Mouse (Mus musculus) midbrain, postnatal 0 days (tissue): ENCODE data around the gene Olfr1328. TPM values are rescaled to one million over a fixed set of nuclear protein-coding genes. Genes with fewer than 3 reads are reported as not detected.

Experiments
- ATAC-seq: fragments of 200-750 bp; cut with Nextera tagmentation; 2 replicates; pipeline ENCODE4 v1.8.0; 2017; ENCODE audit warnings: moderate number of reproducible peaks, mild to moderate bottlenecking, moderate TSS enrichment, moderate library complexity; ENCODE audit not compliant: low FRiP score
- DNase-seq: peaks from one replicate; pipeline ENCODE4 v3.0.0-alpha.2; 2015; ENCODE audit warnings: low spot score
- H3K27ac ChIP-seq: fragments of 300-500 bp; sonication (generic); 2 replicates; pipeline ENCODE4 v1.5.1; 2014; ENCODE audit warnings: low read depth, mild to moderate bottlenecking, low read length, mixed read lengths
- H3K27me3 ChIP-seq: fragments of 300-500 bp; sonication (generic); 2 replicates; pipeline ENCODE4 v1.6.1; 2014; ENCODE audit warnings: low read length, control low read depth, mixed read lengths; ENCODE audit not compliant: insufficient read depth
- H3K36me3 ChIP-seq: fragments of 300-500 bp; sonication (generic); 2 replicates; pipeline ENCODE4 v1.6.1; 2014; ENCODE audit warnings: low read length, control low read depth, mixed read lengths; ENCODE audit not compliant: insufficient read depth
- H3K4me1 ChIP-seq: fragments of 300-500 bp; sonication (generic); 2 replicates; pipeline ENCODE4 v1.6.1; 2014; ENCODE audit warnings: mild to moderate bottlenecking, control low read depth, antibody characterized with exemption, low read length, mixed read lengths; ENCODE audit not compliant: insufficient read depth
- H3K4me2 ChIP-seq: fragments of 300-500 bp; sonication (generic); 2 replicates; pipeline ENCODE4 v1.6.1; 2014; ENCODE audit warnings: low read depth, mild to moderate bottlenecking, low read length, mixed read lengths; ENCODE audit not compliant: poor library complexity, severe bottlenecking
- H3K4me3 ChIP-seq: fragments of 300-500 bp; sonication (generic); 2 replicates; pipeline ENCODE4 v1.5.1; 2014; ENCODE audit warnings: low read depth, mild to moderate bottlenecking, low read length, moderate library complexity
- H3K9ac ChIP-seq: fragments of 300-500 bp; sonication (generic); replicated peaks from 2 replicates; pipeline ENCODE4 v1.6.1; 2014; ENCODE audit warnings: mild to moderate bottlenecking, low read length, moderate library complexity, mixed read lengths; ENCODE audit not compliant: poor library complexity, severe bottlenecking
- H3K9me3 ChIP-seq: fragments of 300-500 bp; sonication (generic); 2 replicates; pipeline ENCODE4 v1.6.1; 2016; ENCODE audit warnings: low read length, control low read depth
- CTCF ChIP-seq: IDR thresholded peaks from 2 replicates; pipeline ENCODE4 v1.5.1; 2016; ENCODE audit warnings: antibody characterized with exemption, mild to moderate bottlenecking
- WGBS: fragments of 180-500 bp; shearing (Covaris S2); extraction: QIAGEN DNeasy Blood & Tissue Kit; methylation state at CpG from one replicate; pipeline ENCODE4 v1.1.7; 2014; 5-methylcytosine and 5-hydroxymethylcytosine counted together
- polyA plus RNA-seq: library from polyadenylated mRNA; unstranded; fragments of >200 nt; fragmentation: Nextera tagmentation; extraction: Ambion mirVana; gene quantifications from 2 replicates; pipeline ENCODE4 v1.2.1, GENCODE M21; 2015
- total RNA-seq: library from RNA; depleted of rRNA; stranded (reverse); fragments of >200 nt; gene quantifications from 2 replicates; pipeline ENCODE4 v1.2.3, GENCODE M21; 2014; rRNA removed

The Olfr1328 gene
- total and polyA plus RNA-seq, 2 experiments from 2014 or later = not detected

- H3K4me2 ChIP-seq = no peak overlapping the region
- H3K27me3 ChIP-seq = no peaks in the 10 kb centered on the region
- H3K9ac ChIP-seq = no peak overlapping the region
- no peaks in the 10 kb centered on the region for H3K36me3 ChIP-seq
- no peaks in the 10 kb centered on the region for H3K9me3 ChIP-seq
- TF ChIP-seq CTCF = no peak
- no peak for ATAC-seq
- DNase-seq = peak; percentile 27
- 62% methylated on average over 2 of the region's 2 CpGs for WGBS
- H3K4me1 ChIP-seq = no peaks in the 10 kb centered on the region
- no peak overlapping the region for H3K27ac ChIP-seq
- no peak overlapping the region for H3K4me3 ChIP-seq
These were observed 36.4 kb downstream of the Olfr1328 start for GRCm38 (mm10) chr4:118901981-118902380.

DNA sequence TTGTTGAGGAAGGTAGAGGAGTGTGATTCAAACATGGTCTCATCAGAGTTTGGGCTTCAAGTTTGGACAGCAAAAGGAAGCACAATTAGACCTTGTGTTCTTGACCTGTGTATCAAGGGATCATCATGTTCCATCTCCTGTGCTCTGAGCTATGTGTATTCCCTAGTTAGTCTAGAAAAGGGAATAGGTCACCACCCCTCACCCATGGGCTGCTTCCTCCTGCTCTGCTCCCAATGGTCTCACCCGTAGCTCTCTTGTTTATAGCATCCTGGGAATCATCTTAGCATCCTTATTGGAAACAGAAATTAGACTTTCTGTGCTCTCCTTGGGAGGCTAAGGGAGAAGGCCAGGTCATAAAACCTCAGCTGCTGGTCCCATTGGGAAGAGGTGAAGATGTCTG, 50.1 kb downstream of the Olfr1328 start, which contains the start of gene Olfr1330:
TSS of gene Olfr1330 (plus strand) at position 301 of the 400 bp plus-strand sequence.
- H3K27me3 ChIP-seq = no peaks in the 10 kb centered on the region
- H3K9ac ChIP-seq = no peak within 1 kb of the TSS
- no peak within 1 kb of the TSS for H3K4me2 ChIP-seq
- H3K4me1 ChIP-seq = no peaks in the 10 kb centered on the region
- ATAC-seq = no peak
- TF ChIP-seq CTCF = no peak
- no peak for DNase-seq
- no peak within 1 kb of the TSS for H3K27ac ChIP-seq
- WGBS = 92% methylated on average over 1 of the region's 1 CpGs
- H3K9me3 ChIP-seq = no peaks in the 10 kb centered on the region
- H3K36me3 ChIP-seq = no peaks in the 10 kb centered on the region
- H3K4me3 ChIP-seq = no peak within 1 kb of the TSS

Other genes with a start within 250 kb of the Olfr1328 start
- not detected in 2 replicates for gene Olfr1342, start 245.9 kb downstream of the Olfr1328 start, total RNA-seq
- not detected in 2 replicates for gene Olfr1342, start 245.9 kb downstream of the Olfr1328 start, polyA plus RNA-seq
- gene Olfr1341, start 235.1 kb downstream of the Olfr1328 start, total RNA-seq = not detected in 2 replicates
- not detected in 2 replicates for gene Olfr1341, start 235.1 kb downstream of the Olfr1328 start, polyA plus RNA-seq
- not detected in 2 replicates for gene Olfr1340, start 218.5 kb downstream of the Olfr1328 start, total RNA-seq
- not detected in 2 replicates for gene Olfr1340, start 218.5 kb downstream of the Olfr1328 start, polyA plus RNA-seq
- gene Olfr1339, start 206.4 kb downstream of the Olfr1328 start, total RNA-seq = not detected in 2 replicates
- gene Olfr1339, start 206.4 kb downstream of the Olfr1328 start, polyA plus RNA-seq = not detected in 2 replicates
- not detected in 2 replicates for gene Olfr1338, start 179.9 kb downstream of the Olfr1328 start, total RNA-seq
- not detected in 2 replicates for gene Olfr1338, start 179.9 kb downstream of the Olfr1328 start, polyA plus RNA-seq
- not detected in 2 replicates for gene Olfr1337, start 156.0 kb downstream of the Olfr1328 start, total RNA-seq
- gene Olfr1337, start 156.0 kb downstream of the Olfr1328 start, polyA plus RNA-seq = not detected in 2 replicates
- gene Olfr1335, start 128.7 kb downstream of the Olfr1328 start, total RNA-seq = not detected in 2 replicates
- not detected in 2 replicates for gene Olfr1335, start 128.7 kb downstream of the Olfr1328 start, polyA plus RNA-seq
- gene Olfr1333, start 102.3 kb downstream of the Olfr1328 start, total RNA-seq = not detected in 2 replicates
- not detected in 2 replicates for gene Olfr1333, start 102.3 kb downstream of the Olfr1328 start, polyA plus RNA-seq
- gene Olfr1331, start 74.0 kb downstream of the Olfr1328 start, total RNA-seq = not detected in 2 replicates
- gene Olfr1331, start 74.0 kb downstream of the Olfr1328 start, polyA plus RNA-seq = not detected in 2 replicates
- gene Olfr1330, start 50.0 kb downstream of the Olfr1328 start, total RNA-seq = not detected in 2 replicates
- not detected in 2 replicates for gene Olfr1330, start 50.0 kb downstream of the Olfr1328 start, polyA plus RNA-seq
- not detected in 2 replicates for gene Olfr1329, start 21.1 kb downstream of the Olfr1328 start, total RNA-seq
- not detected in 2 replicates for gene Olfr1329, start 21.1 kb downstream of the Olfr1328 start, polyA plus RNA-seq
- 0.22 and 0.42 TPM in 2 replicates for gene Lao1, start 23.0 kb upstream of the Olfr1328 start, total RNA-seq
- gene Lao1, start 23.0 kb upstream of the Olfr1328 start, polyA plus RNA-seq = not detected in 2 replicates
- 85.1 and 104 TPM in 2 replicates for gene Slc2a1, start 170.1 kb upstream of the Olfr1328 start, total RNA-seq
- gene Slc2a1, start 170.1 kb upstream of the Olfr1328 start, polyA plus RNA-seq = 43.1 and 46.4 TPM in 2 replicates
- gene Zfp691, start 235.6 kb upstream of the Olfr1328 start, total RNA-seq = 2.3 and 4.1 TPM in 2 replicates
- 2.5 and 3.3 TPM in 2 replicates for gene Zfp691, start 235.6 kb upstream of the Olfr1328 start, polyA plus RNA-seq